Mouse (Mus musculus): ENCODE data around the gene Wwox. TPM values are rescaled to one million over a fixed set of nuclear protein-coding genes. Genes with fewer than 3 reads are reported as not detected.

Gene Wwox
- total and polyA plus RNA-seq, 3 experiments = 7.8 to 11.5 (median 9.1) TPM

DNA sequence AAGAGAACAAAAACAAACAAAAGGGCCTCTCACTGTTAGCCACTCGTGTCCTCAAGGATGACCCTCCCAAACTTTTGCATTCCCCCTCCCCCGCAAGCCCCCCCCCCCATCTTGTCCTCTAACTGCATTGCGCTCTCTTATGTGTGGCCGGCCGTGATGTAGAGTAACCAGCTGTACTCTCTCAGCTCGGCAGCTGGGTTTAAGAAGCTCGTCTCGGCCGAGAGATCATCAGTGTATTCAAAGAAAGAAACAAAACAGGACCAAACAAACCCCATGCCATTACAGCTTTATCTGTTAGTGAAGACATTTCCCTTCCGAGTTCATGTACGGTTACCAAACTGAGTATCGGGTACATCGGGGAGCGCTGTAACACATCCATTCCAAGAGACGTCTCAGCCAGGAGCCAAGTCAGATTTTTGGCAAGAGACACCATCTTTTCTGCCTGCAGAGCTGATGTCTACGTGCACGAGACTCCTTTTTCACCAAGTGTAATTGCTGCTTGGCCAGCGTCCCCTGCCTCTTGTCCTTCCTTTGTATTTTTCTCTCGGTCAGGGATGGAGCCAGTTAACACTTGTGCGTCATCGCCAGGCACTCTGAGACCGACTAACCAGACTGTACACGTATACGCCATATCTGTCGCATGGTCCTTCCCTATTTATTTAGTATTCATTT, 18.8 kb downstream of the Wwox start:
- no peak for DNase-seq (ENCODE audit: extremely low read depth)
- no peaks in the 10 kb centered on the region for H3K9me3 ChIP-seq (replicated peaks; ENCODE audit: low read length)
- H3K36me3 ChIP-seq (replicated peaks in 1 of 2; ENCODE audit: control insufficient read depth in 1 of 2, insufficient read depth in 1 of 2, low read length in 1 of 2) = peaks cover 8 to 82% of the 10 kb centered on the region in 2 experiments
- TF ChIP-seq IRF4 (IDR thresholded peaks at IDR 0.05; ENCODE audit: low read depth, low read length) (no peak), TBP (conservative IDR thresholded peaks at IDR 0.05; ENCODE audit: low read depth, low read length) (no peak), USF1 (IDR thresholded peaks at IDR 0.05; ENCODE audit: low read depth, low read length) (no peak), KAT2A (IDR thresholded peaks at IDR 0.05; ENCODE audit: insufficient replicate concordance, low read length) (no peak), SMC3 (IDR thresholded peaks at IDR 0.05; ENCODE audit: low read depth, low read length) (no peak), HCFC1 (IDR thresholded peaks at IDR 0.05; ENCODE audit: low read depth, low read length) (no peak), CHD2 (IDR thresholded peaks at IDR 0.05; ENCODE audit: low read length) (no peak), POLR2AphosphoS2 (IDR thresholded peaks at IDR 0.05; ENCODE audit: low read depth, low read length) (no peak), BHLHE40 (IDR thresholded peaks at IDR 0.05; ENCODE audit: low read depth, low read length) (no peak), TCF12 (IDR thresholded peaks at IDR 0.05; ENCODE audit: low read depth, low read length) (no peak), CTCF (conservative IDR thresholded peaks at IDR 0.05 in 1 of 2, IDR thresholded peaks at IDR 0.05 in 1 of 2; ENCODE audit: low read depth in 2 of 2, low read length in 2 of 2) (no peak), MAFK (IDR thresholded peaks at IDR 0.05; ENCODE audit: insufficient replicate concordance, low read length) (no peak)
- H3K27ac ChIP-seq (ENCODE audit: insufficient read depth, low read depth) = no peak overlapping the region
- H3K9ac ChIP-seq (ENCODE audit: insufficient read depth, low read depth) = no peak overlapping the region
- H3K27me3 ChIP-seq (replicated peaks) = no peaks in the 10 kb centered on the region
- no peaks in the 10 kb centered on the region for H3K79me2 ChIP-seq (replicated peaks; ENCODE audit: control insufficient read depth, extremely low read depth, insufficient read depth, poor library complexity, severe bottlenecking)
- H3K4me1 ChIP-seq (ENCODE audit: control insufficient read depth in 1 of 2, insufficient read depth in 2 of 2) = no peaks in the 10 kb centered on the region; a peak in 1 of 4 replicates
- dilution Hi-C loops (cut with MboI; ENCODE audit: extremely low pct_ligation_motif_present, extremely low pct_unique_long_range_greater_than_20kb, low sequenced_read_pairs) (no loop called here), in situ Hi-C loops (cut with MboI; ENCODE audit: low pct_ligation_motif_present, low pct_unique_long_range_greater_than_20kb, low sequenced_read_pairs) (loop anchor here (25.0 kb wide), 1 partner anchor 1979 kb away; no protein-coding TSS in a partner anchor)
- no peak overlapping the region for H3K4me2 ChIP-seq (ENCODE audit: insufficient read depth, low read depth, poor library complexity, severe bottlenecking)
- H3K4me3 ChIP-seq (replicated peaks in 1 of 3; ENCODE audit: low read depth in 2 of 3, low read length in 2 of 3, poor library complexity in 1 of 3) = no peak overlapping the region

DNA sequence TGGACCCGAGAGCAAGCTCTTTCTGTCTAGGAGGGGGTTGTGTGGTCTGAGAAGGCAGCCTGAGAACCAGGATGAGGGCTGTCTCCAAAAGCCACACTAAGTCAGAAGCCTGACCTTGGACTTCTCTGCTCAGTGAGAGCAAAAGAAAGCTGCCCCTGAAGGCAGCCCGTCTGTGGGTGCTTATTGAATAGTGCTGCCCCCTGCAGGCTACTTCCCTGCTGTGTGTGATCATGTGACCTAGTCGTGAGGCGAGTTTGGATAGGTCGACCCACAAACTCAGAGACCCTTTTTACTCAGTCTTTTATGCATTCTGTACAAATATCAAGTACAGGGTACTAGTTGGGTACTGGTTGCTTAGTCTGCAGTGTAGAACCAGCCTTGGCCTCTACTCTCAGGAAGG, 21.1 kb downstream of the Wwox start:
- no peaks in the 10 kb centered on the region; a peak in 1 of 4 replicates for H3K4me1 ChIP-seq (ENCODE audit: control insufficient read depth in 1 of 2, insufficient read depth in 2 of 2)
- peak; percentile 7 to 56; a peak in 2 of 4 replicates for TF ChIP-seq CTCF (conservative IDR thresholded peaks at IDR 0.05 in 1 of 2, IDR thresholded peaks at IDR 0.05 in 1 of 2; ENCODE audit: low read depth in 2 of 2, low read length in 2 of 2)
- TF ChIP-seq UBTF (IDR thresholded peaks at IDR 0.05; ENCODE audit: low read depth, low read length) = no peak
- TF ChIP-seq TCF12 (IDR thresholded peaks at IDR 0.05; ENCODE audit: low read depth, low read length) = no peak
- TF ChIP-seq NELFE (IDR thresholded peaks at IDR 0.05; ENCODE audit: low read depth, low read length) = no peak
- peak; percentile 68 for TF ChIP-seq USF1 (IDR thresholded peaks at IDR 0.05; ENCODE audit: low read depth, low read length)
- TF ChIP-seq POLR2A (IDR thresholded peaks at IDR 0.05; ENCODE audit: low read depth, low read length) = no peak
- no peak for TF ChIP-seq EP300 (IDR thresholded peaks at IDR 0.05; ENCODE audit: low read length)
- TF ChIP-seq MAFK (IDR thresholded peaks at IDR 0.05; ENCODE audit: insufficient replicate concordance, low read length) = no peak
- TF ChIP-seq MAX (IDR thresholded peaks at IDR 0.05; ENCODE audit: low read length) = no peak
- TF ChIP-seq E2F4 (IDR thresholded peaks at IDR 0.05; ENCODE audit: insufficient replicate concordance, low read depth, low read length) = no peak
- TF ChIP-seq USF2 (conservative IDR thresholded peaks at IDR 0.05; ENCODE audit: low read depth, low read length) = peak; percentile 72
- TF ChIP-seq MXI1 (IDR thresholded peaks at IDR 0.05; ENCODE audit: low read depth, low read length) = no peak
- TF ChIP-seq POLR2AphosphoS2 (IDR thresholded peaks at IDR 0.05; ENCODE audit: low read depth, low read length) = no peak
- TF ChIP-seq MEF2A (IDR thresholded peaks at IDR 0.05; ENCODE audit: borderline replicate concordance, low read depth, low read length) = no peak
- TF ChIP-seq HCFC1 (IDR thresholded peaks at IDR 0.05; ENCODE audit: low read depth, low read length) = no peak
- no peak for TF ChIP-seq SMC3 (IDR thresholded peaks at IDR 0.05; ENCODE audit: low read depth, low read length)
- no peak for TF ChIP-seq RAD21 (IDR thresholded peaks at IDR 0.05; ENCODE audit: low read depth, low read length)
- TF ChIP-seq ETS1 (conservative IDR thresholded peaks at IDR 0.05; ENCODE audit: low read depth, low read length) = no peak
- TF ChIP-seq JUND (conservative IDR thresholded peaks at IDR 0.05; ENCODE audit: low read depth, low read length) = no peak
- TF ChIP-seq ZKSCAN1 (IDR thresholded peaks at IDR 0.05; ENCODE audit: borderline replicate concordance, low read depth, low read length) = no peak
- no peak for TF ChIP-seq JUN (IDR thresholded peaks at IDR 0.05; ENCODE audit: insufficient read depth, low read depth, low read length)
- TF ChIP-seq SIN3A (IDR thresholded peaks at IDR 0.05; ENCODE audit: low read length) = no peak
- no peak for TF ChIP-seq NRF1 (IDR thresholded peaks at IDR 0.05; ENCODE audit: low read depth, low read length)
- TF ChIP-seq CHD1 (IDR thresholded peaks at IDR 0.05; ENCODE audit: low read depth, low read length) = no peak
- no peak for TF ChIP-seq CHD2 (IDR thresholded peaks at IDR 0.05; ENCODE audit: low read length)
- peak; percentile 43 for TF ChIP-seq BHLHE40 (IDR thresholded peaks at IDR 0.05; ENCODE audit: low read depth, low read length)
- no peak for TF ChIP-seq GABPA (IDR thresholded peaks at IDR 0.05; ENCODE audit: insufficient replicate concordance, low read depth, low read length)

More for the DNA sequence above, 21.1 kb downstream of the Wwox start:
- no peak overlapping the region for H3K27ac ChIP-seq (ENCODE audit: insufficient read depth, low read depth)
- DNase-seq (ENCODE audit: extremely low read depth) = peak; percentile 63
- H3K4me2 ChIP-seq (ENCODE audit: insufficient read depth, low read depth, poor library complexity, severe bottlenecking) = no peak overlapping the region
- in situ Hi-C loops (cut with MboI; ENCODE audit: low pct_ligation_motif_present, low pct_unique_long_range_greater_than_20kb, low sequenced_read_pairs) = loop anchor here (25.0 kb wide), 1 partner anchor 1977 kb away; no protein-coding TSS in a partner anchor
- dilution Hi-C loops (cut with MboI; ENCODE audit: extremely low pct_ligation_motif_present, extremely low pct_unique_long_range_greater_than_20kb, low sequenced_read_pairs) = no loop called here
- no peak overlapping the region for H3K9ac ChIP-seq (ENCODE audit: insufficient read depth, low read depth)
- no peaks in the 10 kb centered on the region for H3K9me3 ChIP-seq (replicated peaks; ENCODE audit: low read length)
- no peaks in the 10 kb centered on the region for H3K27me3 ChIP-seq (replicated peaks)
- no peak overlapping the region for H3K4me3 ChIP-seq (replicated peaks in 1 of 3; ENCODE audit: low read depth in 2 of 3, low read length in 2 of 3, poor library complexity in 1 of 3)
- peaks cover 8 to 71% of the 10 kb centered on the region in 2 experiments for H3K36me3 ChIP-seq (replicated peaks in 1 of 2; ENCODE audit: control insufficient read depth in 1 of 2, insufficient read depth in 1 of 2, low read length in 1 of 2)
- H3K79me2 ChIP-seq (replicated peaks; ENCODE audit: control insufficient read depth, extremely low read depth, insufficient read depth, poor library complexity, severe bottlenecking) = no peaks in the 10 kb centered on the region
